Mouse (Mus musculus): ENCODE data around the gene Ap2b1.

The Ap2b1 gene

GRCm38 (mm10) chr11:83442596-83443267 lies 143.9 kb downstream of the Ap2b1 start:
- peak; percentile 67 to 76 for DNase-seq (ENCODE audit: low spot score in 2 of 2)

- no peak for DNase-seq (ENCODE audit: low spot score in 2 of 2)
Observed at GRCm38 (mm10) chr11:83443824-83444223, 145.0 kb downstream of the Ap2b1 start.

GRCm38 (mm10) chr11:83445001-83445400 lies 146.2 kb downstream of the Ap2b1 start:
- DNase-seq (ENCODE audit: low spot score in 2 of 2), result no peak

- no peak for DNase-seq (ENCODE audit: low spot score in 2 of 2)
Observed at GRCm38 (mm10) chr11:83447612-83448011, 148.8 kb downstream of the Ap2b1 start.

- peak; percentile 58 to 60 for DNase-seq (ENCODE audit: low spot score in 2 of 2)
Observed at GRCm38 (mm10) chr11:83448021-83448926, 149.4 kb downstream of the Ap2b1 start.

GRCm38 (mm10) chr11:83448927-83449236 lies 150.1 kb downstream of the Ap2b1 start:
- DNase-seq (ENCODE audit: low spot score in 2 of 2), result peak in 1 of 2 experiments; percentile 35

- DNase-seq (ENCODE audit: low spot score in 2 of 2), result no peak
Observed at GRCm38 (mm10) chr11:83449298-83449697, 150.5 kb downstream of the Ap2b1 start.

- DNase-seq (ENCODE audit: low spot score in 2 of 2), result no peak
Observed at GRCm38 (mm10) chr11:83450550-83450949, 151.7 kb downstream of the Ap2b1 start.

- DNase-seq (ENCODE audit: low spot score in 2 of 2), result no peak
Observed at GRCm38 (mm10) chr11:83451281-83451680, 152.5 kb downstream of the Ap2b1 start.

- peak; percentile 38 to 52 for DNase-seq (ENCODE audit: low spot score in 2 of 2)
Observed at GRCm38 (mm10) chr11:83454548-83454947, 155.7 kb downstream of the Ap2b1 start.
